Mouse (Mus musculus): ENCODE measurements at regions not wholly inside any gene's neighbourhood (a gene's known extent, or its start where the extent isn't known, plus 50 kb on each side); places are given as distances from the start of the nearest gene placed in this dataset.
"Not testable (repeated sequence)": the region's sequence is repeated elsewhere in the genome, so short reads cannot be mapped to it uniquely, and the experiment has no call there.

- Histone ChIP-seq H3K4me3 (replicated peaks; ENCODE audit: low read length) (no peak overlapping the region), H3K36me3 (ENCODE audit: control insufficient read depth, insufficient read depth, low read length) (no peaks in the 10 kb centered on the region), H3K4me1 (ENCODE audit: control insufficient read depth, insufficient read depth, low read length) (no peaks in the 10 kb centered on the region; the same call in 1 of the 2 replicates), H3K9ac (ENCODE audit: low read length) (no peak overlapping the region), H3K4me2 (ENCODE audit: low read depth, low read length) (no peak overlapping the region), H3K9me3 (replicated peaks; ENCODE audit: control insufficient read depth, low read length) (no peaks in the 10 kb centered on the region), H3K27ac (ENCODE audit: low read length) (no peak overlapping the region), H3K27me3 (ENCODE audit: control insufficient read depth, insufficient read depth, low read length) (peaks cover 6% of the 10 kb centered on the region; the same call in 1 of the 2 replicates)
- WGBS = 14% methylated on average over 12 of the region's 12 CpGs
- peak; percentile 66; the same call in 1 of the 2 replicates for ATAC-seq (ENCODE audit: insufficient read depth, low FRiP score)
These were observed 54.0 kb upstream of the Pax1 start for GRCm38 (mm10) chr2:147307488-147308386.

DNA sequence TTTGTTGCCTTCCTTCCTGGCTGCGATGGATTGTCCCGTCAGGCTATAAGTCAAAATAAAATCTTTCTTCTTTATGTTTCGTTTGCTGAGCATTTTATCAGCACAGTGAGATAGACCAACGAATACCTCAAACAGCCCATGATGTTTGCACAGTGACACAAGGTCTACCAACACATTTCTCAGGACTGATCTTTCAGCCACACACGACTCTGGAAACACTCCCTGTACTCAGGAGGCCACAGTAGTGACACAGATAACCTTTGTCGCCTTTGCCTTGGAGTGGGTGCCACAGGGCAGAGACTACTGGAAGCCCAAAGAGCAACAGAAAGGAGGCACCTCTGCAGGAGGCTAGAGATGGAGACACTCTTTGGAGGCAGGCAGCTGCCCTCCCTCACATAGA, 55.0 kb upstream of the Pax1 start:
- no peak overlapping the region for H3K4me2 ChIP-seq (ENCODE audit: low read depth, low read length)
- peaks cover 6% of the 10 kb centered on the region; the same call in 1 of the 2 replicates for H3K27me3 ChIP-seq (ENCODE audit: control insufficient read depth, insufficient read depth, low read length)
- H3K9ac ChIP-seq (ENCODE audit: low read length) = no peak overlapping the region
- H3K27ac ChIP-seq (ENCODE audit: low read length) = no peak overlapping the region
- 42% methylated on average over 6 of the region's 6 CpGs for WGBS
- H3K36me3 ChIP-seq (ENCODE audit: control insufficient read depth, insufficient read depth, low read length) = no peaks in the 10 kb centered on the region
- H3K4me3 ChIP-seq (replicated peaks; ENCODE audit: low read length) = no peak overlapping the region
- no peaks in the 10 kb centered on the region for H3K9me3 ChIP-seq (replicated peaks; ENCODE audit: control insufficient read depth, low read length)
- ATAC-seq (ENCODE audit: insufficient read depth, low FRiP score) = peak; percentile 80
- no peaks in the 10 kb centered on the region; the same call in 1 of the 2 replicates for H3K4me1 ChIP-seq (ENCODE audit: control insufficient read depth, insufficient read depth, low read length)

DNA sequence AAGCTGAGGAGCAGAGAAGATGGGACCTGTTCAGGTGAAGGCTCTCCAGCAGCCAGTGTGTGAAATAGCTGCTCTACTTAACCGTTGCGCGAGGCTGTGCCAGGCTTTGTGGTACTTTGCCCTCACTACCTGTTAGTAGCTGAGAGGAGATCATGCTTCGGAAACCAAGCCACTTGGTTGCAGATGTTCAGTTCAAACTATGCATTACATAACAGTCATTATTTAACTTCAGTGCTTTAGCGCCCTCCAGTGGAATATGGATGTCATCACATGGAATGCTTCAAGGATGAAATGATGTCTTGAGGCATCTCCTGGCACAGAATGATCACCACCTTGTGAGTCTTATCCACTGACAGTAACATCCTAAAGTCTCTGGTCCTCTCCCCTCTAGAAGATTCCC, 56.5 kb upstream of the Pax1 start:
- Histone ChIP-seq H3K9ac (ENCODE audit: low read length) (no peak overlapping the region), H3K4me2 (ENCODE audit: low read depth, low read length) (no peak overlapping the region), H3K4me3 (replicated peaks; ENCODE audit: low read length) (no peak overlapping the region), H3K27ac (ENCODE audit: low read length) (no peak overlapping the region), H3K9me3 (replicated peaks; ENCODE audit: control insufficient read depth, low read length) (no peaks in the 10 kb centered on the region), H3K4me1 (ENCODE audit: control insufficient read depth, insufficient read depth, low read length) (no peaks in the 10 kb centered on the region; the same call in 1 of the 2 replicates), H3K27me3 (ENCODE audit: control insufficient read depth, insufficient read depth, low read length) (peaks cover 6% of the 10 kb centered on the region; the same call in 1 of the 2 replicates), H3K36me3 (ENCODE audit: control insufficient read depth, insufficient read depth, low read length) (no peaks in the 10 kb centered on the region)
- 17% methylated on average over 5 of the region's 5 CpGs for WGBS
- ATAC-seq (ENCODE audit: insufficient read depth, low FRiP score) = no peak

DNA sequence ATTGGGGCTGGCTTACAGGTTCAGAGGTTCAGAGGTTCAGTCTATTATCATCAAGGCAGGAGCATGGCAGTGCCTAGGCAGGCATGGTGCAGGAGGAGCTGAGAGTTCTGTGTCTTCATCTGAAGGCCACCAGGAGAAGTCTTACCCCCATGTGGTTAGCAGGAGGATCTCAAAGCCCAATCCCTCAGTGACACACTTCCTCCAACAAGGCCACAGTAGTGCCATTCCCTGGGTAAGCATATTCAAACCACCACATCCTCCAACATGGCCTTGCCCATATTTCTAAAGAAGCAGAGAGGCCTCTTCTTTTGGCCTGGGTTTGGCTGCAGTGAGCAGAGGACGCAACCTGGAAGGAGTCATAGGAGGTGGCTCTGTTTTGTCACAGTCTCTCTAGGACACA, 61.2 kb upstream of the Pax1 start:
- no peak overlapping the region for H3K4me2 ChIP-seq (ENCODE audit: low read depth, low read length)
- WGBS = 94% methylated on average over 1 of the region's 1 CpGs
- H3K4me3 ChIP-seq (replicated peaks; ENCODE audit: low read length) = no peak overlapping the region
- ATAC-seq (ENCODE audit: insufficient read depth, low FRiP score) = no peak
- no peaks in the 10 kb centered on the region for H3K36me3 ChIP-seq (ENCODE audit: control insufficient read depth, insufficient read depth, low read length)
- 0 out of 2 replicates have a peak, but pooled peaks cover 6% of the 10 kb centered on the region for H3K27me3 ChIP-seq (ENCODE audit: control insufficient read depth, insufficient read depth, low read length)
- H3K9ac ChIP-seq (ENCODE audit: low read length) = no peak overlapping the region
- no peaks in the 10 kb centered on the region for H3K9me3 ChIP-seq (replicated peaks; ENCODE audit: control insufficient read depth, low read length)
- no peak overlapping the region for H3K27ac ChIP-seq (ENCODE audit: low read length)
- no peaks in the 10 kb centered on the region for H3K4me1 ChIP-seq (ENCODE audit: control insufficient read depth, insufficient read depth, low read length)

GRCm38 (mm10) chr2:147299359-147299758, 62.4 kb upstream of the Pax1 start:
- WGBS = 70% methylated on average over 3 of the region's 3 CpGs
- no peak overlapping the region for H3K27ac ChIP-seq (ENCODE audit: low read length)
- no peaks in the 10 kb centered on the region for H3K27me3 ChIP-seq (ENCODE audit: control insufficient read depth, insufficient read depth, low read length)
- H3K4me2 ChIP-seq (ENCODE audit: low read depth, low read length) = no peak overlapping the region
- H3K9ac ChIP-seq (ENCODE audit: low read length) = no peak overlapping the region
- no peaks in the 10 kb centered on the region for H3K4me1 ChIP-seq (ENCODE audit: control insufficient read depth, insufficient read depth, low read length)
- no peaks in the 10 kb centered on the region for H3K36me3 ChIP-seq (ENCODE audit: control insufficient read depth, insufficient read depth, low read length)
- no peak overlapping the region for H3K4me3 ChIP-seq (replicated peaks; ENCODE audit: low read length)
- no peaks in the 10 kb centered on the region for H3K9me3 ChIP-seq (replicated peaks; ENCODE audit: control insufficient read depth, low read length)
- 0 out of 2 replicates have a peak, but pooled peaks have one; percentile 17 for ATAC-seq (ENCODE audit: insufficient read depth, low FRiP score)

DNA sequence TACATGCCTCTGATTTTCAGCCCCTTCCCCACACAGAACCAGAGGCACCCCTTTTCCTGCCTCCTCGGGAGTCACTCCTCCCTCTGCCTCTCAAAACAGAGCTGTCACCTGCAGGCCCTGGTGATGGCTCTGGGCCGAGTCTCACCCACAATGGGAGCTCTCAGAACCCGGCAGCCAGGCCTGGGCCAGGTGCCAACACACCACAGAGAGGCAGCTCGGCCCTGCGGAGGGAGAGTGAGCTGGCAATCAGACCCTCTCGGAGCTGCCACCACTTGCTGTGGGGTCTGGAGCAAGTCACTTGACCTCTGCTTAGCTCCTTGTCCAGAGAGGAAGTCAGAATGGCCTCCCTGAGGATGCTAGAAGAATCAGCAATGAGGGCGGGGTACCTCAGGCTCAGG, 63.2 kb upstream of the Pax1 start:
- no peaks in the 10 kb centered on the region for H3K4me1 ChIP-seq (ENCODE audit: control insufficient read depth, insufficient read depth, low read length)
- H3K27me3 ChIP-seq (ENCODE audit: control insufficient read depth, insufficient read depth, low read length) = no peaks in the 10 kb centered on the region
- H3K27ac ChIP-seq (ENCODE audit: low read length) = no peak overlapping the region
- WGBS = 38% methylated on average over 7 of the region's 7 CpGs
- H3K4me3 ChIP-seq (replicated peaks; ENCODE audit: low read length) = no peak overlapping the region
- no peak overlapping the region for H3K4me2 ChIP-seq (ENCODE audit: low read depth, low read length)
- H3K9ac ChIP-seq (ENCODE audit: low read length) = no peak overlapping the region
- ATAC-seq (ENCODE audit: insufficient read depth, low FRiP score) = peak; percentile 84
- H3K36me3 ChIP-seq (ENCODE audit: control insufficient read depth, insufficient read depth, low read length) = no peaks in the 10 kb centered on the region
- no peaks in the 10 kb centered on the region for H3K9me3 ChIP-seq (replicated peaks; ENCODE audit: control insufficient read depth, low read length)

GRCm38 (mm10) chr2:147297876-147298498, 63.7 kb upstream of the Pax1 start:
- Histone ChIP-seq H3K4me1 (ENCODE audit: control insufficient read depth, insufficient read depth, low read length) (no peaks in the 10 kb centered on the region), H3K4me3 (replicated peaks; ENCODE audit: low read length) (no peak overlapping the region), H3K4me2 (ENCODE audit: low read depth, low read length) (no peak overlapping the region), H3K9me3 (replicated peaks; ENCODE audit: control insufficient read depth, low read length) (no peaks in the 10 kb centered on the region), H3K27me3 (ENCODE audit: control insufficient read depth, insufficient read depth, low read length) (no peaks in the 10 kb centered on the region), H3K36me3 (ENCODE audit: control insufficient read depth, insufficient read depth, low read length) (no peaks in the 10 kb centered on the region), H3K9ac (ENCODE audit: low read length) (no peak overlapping the region), H3K27ac (ENCODE audit: low read length) (no peak overlapping the region)
- peak; percentile 52; the same call in 1 of the 2 replicates for ATAC-seq (ENCODE audit: insufficient read depth, low FRiP score)
- WGBS = 79% methylated on average over 11 of the region's 11 CpGs

- H3K4me3 ChIP-seq (replicated peaks; ENCODE audit: low read length); H3K36me3 ChIP-seq (ENCODE audit: control insufficient read depth, insufficient read depth, low read length); H3K9ac ChIP-seq (ENCODE audit: low read length); ATAC-seq (ENCODE audit: insufficient read depth, low FRiP score); H3K4me1 ChIP-seq (ENCODE audit: control insufficient read depth, insufficient read depth, low read length); H3K4me2 ChIP-seq (ENCODE audit: low read depth, low read length); H3K27me3 ChIP-seq (ENCODE audit: control insufficient read depth, insufficient read depth, low read length); H3K9me3 ChIP-seq (replicated peaks; ENCODE audit: control insufficient read depth, low read length); H3K27ac ChIP-seq (ENCODE audit: low read length): not testable (repeated sequence)
- 73% methylated on average over 2 of the region's 2 CpGs for WGBS
These were observed 66.8 kb upstream of the Pax1 start for GRCm38 (mm10) chr2:147294926-147295325.

GRCm38 (mm10) chr2:147293294-147293688, 68.4 kb upstream of the Pax1 start:
- Histone ChIP-seq H3K27me3 (ENCODE audit: control insufficient read depth, insufficient read depth, low read length) (no peaks in the 10 kb centered on the region), H3K9me3 (replicated peaks; ENCODE audit: control insufficient read depth, low read length) (no peaks in the 10 kb centered on the region), H3K4me3 (replicated peaks; ENCODE audit: low read length) (no peak overlapping the region), H3K9ac (ENCODE audit: low read length) (no peak overlapping the region), H3K27ac (ENCODE audit: low read length) (no peak overlapping the region), H3K4me2 (ENCODE audit: low read depth, low read length) (no peak overlapping the region), H3K4me1 (ENCODE audit: control insufficient read depth, insufficient read depth, low read length) (no peaks in the 10 kb centered on the region), H3K36me3 (ENCODE audit: control insufficient read depth, insufficient read depth, low read length) (no peaks in the 10 kb centered on the region)
- no peak for ATAC-seq (ENCODE audit: insufficient read depth, low FRiP score)
- 72% methylated on average over 3 of the region's 3 CpGs for WGBS

Measured in stomach, embryonic 16.5 days (tissue).